Mouse (Mus musculus) testis, adult 2 months (tissue): ENCODE measurements around the gene Zbtb17. TPM values are rescaled to one million over a fixed set of nuclear protein-coding genes. Genes with fewer than 3 reads are reported as not detected.

Source experiments
- H3K27ac ChIP-seq: fragments of 200-500 bp; 2 replicates; pipeline ENCODE4 v1.5.1; 2012; ENCODE audit warnings: low read depth, low read length; ENCODE audit not compliant: control insufficient read depth, insufficient read depth
- H3K27me3 ChIP-seq: fragments of 200-500 bp; 2 replicates; pipeline ENCODE4 v1.6.1; 2012; ENCODE audit warnings: mild to moderate bottlenecking, low read length, moderate library complexity; ENCODE audit not compliant: control insufficient read depth, insufficient read depth
- H3K36me3 ChIP-seq: fragments of 200-500 bp; 2 replicates; pipeline ENCODE4 v1.6.1; 2012; ENCODE audit warnings: mild to moderate bottlenecking, low read length; ENCODE audit not compliant: control insufficient read depth, insufficient read depth
- H3K4me1 ChIP-seq: fragments of 200-500 bp; 2 replicates; pipeline ENCODE4 v1.6.1; 2012; ENCODE audit warnings: low read length; ENCODE audit not compliant: control insufficient read depth, insufficient read depth
- H3K4me3 ChIP-seq: fragments of 200-500 bp; 2 replicates; pipeline ENCODE4 v1.5.1; 2012; ENCODE audit warnings: low read depth, mild to moderate bottlenecking, low read length, moderate library complexity, mixed read lengths; ENCODE audit not compliant: control insufficient read depth
- CTCF ChIP-seq: fragments of 200-500 bp; IDR thresholded peaks from 2 replicates; pipeline ENCODE4 v1.5.1; 2012; ENCODE audit warnings: low read depth, mild to moderate bottlenecking, inconsistent platforms, low read length, moderate library complexity; ENCODE audit not compliant: control insufficient read depth, insufficient read depth, insufficient replicate concordance
- POLR2A ChIP-seq: fragments of 200-500 bp; IDR thresholded peaks from 2 replicates; pipeline ENCODE4 v1.6.1; 2012; ENCODE audit warnings: low read depth, mild to moderate bottlenecking, inconsistent platforms, low read length, moderate library complexity; ENCODE audit not compliant: control insufficient read depth
- polyA plus RNA-seq: library from polyadenylated mRNA; depleted of rRNA; stranded (reverse); fragments of >200 nt; gene quantifications from 2 replicates; pipeline ENCODE4 v1.2.3, GENCODE M21; 2012

Gene Zbtb17
- polyA plus RNA-seq, 1 experiment: 24.6 TPM

DNA sequence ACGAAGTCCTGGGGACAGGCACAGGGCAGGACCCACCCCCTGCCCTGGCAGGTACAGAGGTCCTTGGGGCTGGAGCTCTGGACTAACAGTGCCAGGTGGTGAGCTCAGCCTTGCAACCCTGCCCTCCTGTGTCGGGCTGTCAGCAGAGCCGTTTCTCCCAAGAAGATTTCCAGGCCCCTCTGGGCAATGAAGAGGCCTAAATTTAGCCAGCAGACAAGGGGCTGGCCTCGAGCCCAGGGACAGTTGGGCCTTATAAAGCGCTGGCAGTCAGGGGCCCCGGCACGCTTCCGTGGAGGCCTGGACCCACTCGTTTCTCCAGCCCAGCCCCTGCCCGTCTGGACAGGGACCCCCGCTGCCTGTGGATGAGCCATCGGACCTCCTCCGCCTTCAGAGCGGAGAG lies 23.0 kb upstream of the Zbtb17 start:
- no peaks in the 10 kb centered on the region for H3K27me3 ChIP-seq
- peaks cover 33% of the 10 kb centered on the region for H3K4me1 ChIP-seq
- 0 out of 2 replicates have a peak overlapping the region, but pooled peaks have one; percentile 2 for H3K27ac ChIP-seq
- TF ChIP-seq CTCF (no peak), POLR2A (no peak)
- no peaks in the 10 kb centered on the region for H3K36me3 ChIP-seq
- peak overlapping the region; percentile 71 for H3K4me3 ChIP-seq

DNA sequence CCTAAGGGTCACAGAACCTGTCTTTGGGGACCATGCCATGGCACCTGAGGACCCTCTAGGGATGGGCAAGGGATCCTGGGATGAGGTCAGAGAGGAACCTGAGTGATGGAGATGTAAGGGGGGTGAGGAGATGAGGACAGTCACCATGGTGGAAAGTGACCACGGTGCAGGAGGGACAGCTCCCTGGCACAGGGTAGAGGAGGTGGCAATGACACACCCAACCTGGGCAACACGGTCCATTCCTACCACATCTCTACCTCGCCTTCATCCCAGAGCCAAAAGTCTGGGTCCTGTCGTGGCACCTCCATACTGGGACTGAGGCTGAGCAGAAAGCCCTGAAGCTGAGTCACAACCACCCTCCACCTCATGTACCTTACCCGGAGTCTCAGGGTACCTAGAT lies 21.6 kb upstream of the Zbtb17 start:
- TF ChIP-seq CTCF (no peak), POLR2A (no peak)
- Histone ChIP-seq H3K4me1 (peaks cover 33% of the 10 kb centered on the region), H3K4me3 (peak overlapping the region; percentile 71), H3K27ac (peak overlapping the region; percentile 38; the same call in 1 of the 2 replicates), H3K27me3 (no peaks in the 10 kb centered on the region), H3K36me3 (no peaks in the 10 kb centered on the region)

DNA sequence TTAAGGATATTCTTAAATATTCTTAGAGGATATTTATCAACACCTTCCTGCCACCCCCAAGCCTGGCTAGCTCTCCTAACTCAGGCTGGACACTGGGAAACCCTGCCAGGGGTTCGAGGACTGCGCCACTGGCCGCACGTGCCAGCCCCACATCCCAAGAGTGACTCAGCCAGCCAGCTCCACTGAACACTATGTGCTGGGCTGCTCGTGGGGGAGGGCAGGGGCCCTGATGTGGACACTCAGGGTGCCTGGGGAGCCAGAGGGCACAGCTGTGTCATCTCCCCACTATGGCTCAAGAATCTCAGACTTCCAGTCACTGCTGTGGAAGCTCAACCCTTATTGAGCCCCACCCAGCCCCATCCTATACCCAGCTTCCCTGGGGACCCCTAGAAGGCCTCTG lies 21.2 kb upstream of the Zbtb17 start:
- H3K27me3 ChIP-seq: no peaks in the 10 kb centered on the region
- no peak overlapping the region for H3K4me3 ChIP-seq
- no peak overlapping the region for H3K27ac ChIP-seq
- TF ChIP-seq POLR2A: no peak
- no peak for TF ChIP-seq CTCF
- peaks cover 33% of the 10 kb centered on the region for H3K4me1 ChIP-seq
- H3K36me3 ChIP-seq: no peaks in the 10 kb centered on the region

DNA sequence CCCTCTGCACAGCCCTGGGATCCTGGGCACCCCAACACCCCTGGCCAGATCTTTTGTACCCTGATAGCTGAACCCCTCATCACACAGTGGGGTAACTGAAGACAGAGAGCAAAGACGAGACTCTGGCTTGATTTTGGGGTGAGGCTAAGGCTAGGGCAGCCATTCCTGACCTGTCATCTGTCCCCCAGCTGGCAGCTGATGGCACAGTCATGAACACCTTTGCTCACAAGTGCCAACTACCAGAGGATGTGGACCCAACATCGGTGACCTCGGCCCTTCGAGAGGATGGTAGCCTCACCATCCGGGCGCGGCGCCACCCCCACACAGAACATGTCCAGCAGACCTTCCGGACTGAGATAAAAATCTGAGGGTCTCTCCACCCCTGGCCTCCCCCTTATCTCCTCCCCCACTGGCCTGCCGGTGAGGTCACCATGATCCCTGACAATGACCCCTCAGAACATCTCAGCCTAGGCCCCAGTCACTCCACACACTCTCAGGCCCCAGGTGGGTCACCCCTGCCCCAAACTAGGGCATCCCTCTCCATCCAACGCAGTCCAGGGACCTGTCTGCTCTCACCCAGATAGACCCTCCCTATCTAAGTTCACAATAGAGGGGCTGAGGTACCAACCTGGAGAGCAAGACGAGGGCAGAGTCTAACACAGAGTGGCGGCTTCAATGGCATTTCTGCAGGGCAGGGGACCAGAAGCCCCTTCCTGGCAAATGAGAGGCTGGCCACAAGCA lies 20.6 kb upstream of the Zbtb17 start:
- Histone ChIP-seq H3K4me3 (no peak overlapping the region), H3K27me3 (no peaks in the 10 kb centered on the region), H3K4me1 (peaks cover 33% of the 10 kb centered on the region), H3K36me3 (no peaks in the 10 kb centered on the region), H3K27ac (no peak overlapping the region)
- TF ChIP-seq POLR2A: no peak
- TF ChIP-seq CTCF: no peak

DNA sequence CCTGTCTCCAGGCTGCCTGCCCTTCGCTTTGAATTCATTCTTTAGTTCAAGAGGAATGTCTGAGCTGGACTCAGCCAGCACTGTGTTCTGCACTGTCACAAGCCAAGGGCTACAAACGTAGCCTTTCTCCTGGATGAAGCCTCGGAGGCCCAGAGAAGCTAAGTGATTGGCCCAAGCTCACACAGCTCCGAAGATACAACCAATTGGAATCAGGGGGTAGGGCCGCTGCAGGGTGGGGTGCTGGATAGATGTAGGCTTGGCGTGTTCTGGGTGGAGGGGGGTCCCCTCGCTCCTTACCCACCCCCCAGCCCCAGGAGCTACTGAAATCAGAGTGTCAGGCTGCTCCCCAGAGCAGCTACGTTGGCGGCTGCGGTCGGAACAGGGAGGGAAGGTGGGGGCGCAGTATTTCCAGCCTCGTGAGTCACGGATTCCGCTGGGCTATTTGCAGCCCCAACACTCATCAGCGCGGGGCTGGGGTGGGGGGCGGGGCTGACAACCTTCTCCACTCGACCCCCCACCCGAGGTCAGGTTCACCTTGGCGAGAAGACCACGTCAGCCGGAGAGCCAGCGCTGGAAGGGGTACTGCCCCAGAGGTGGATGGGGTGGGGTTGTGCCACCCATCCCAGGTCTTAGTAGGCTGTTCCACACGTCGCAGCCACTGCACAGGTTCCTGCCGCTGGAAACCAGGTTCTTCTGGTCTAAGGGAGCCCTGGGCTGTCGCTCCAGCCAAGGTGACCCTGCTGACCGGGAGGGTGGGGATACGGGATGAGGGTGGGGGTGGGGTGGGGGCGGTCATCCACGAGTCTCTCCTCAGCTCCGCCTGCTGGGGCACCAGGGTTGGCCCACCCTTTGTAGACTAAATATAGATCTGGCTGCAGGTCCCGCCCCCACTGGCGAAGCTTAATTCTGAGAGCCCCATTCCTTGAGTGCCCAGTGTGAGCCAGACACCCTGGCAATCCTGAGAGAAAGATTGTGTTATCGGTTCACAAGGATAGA lies 18.7 kb upstream of the Zbtb17 start:
- Histone ChIP-seq H3K27ac (no peak overlapping the region), H3K27me3 (no peaks in the 10 kb centered on the region), H3K4me3 (peak overlapping the region; percentile 10; the same call in 1 of the 2 replicates), H3K36me3 (no peaks in the 10 kb centered on the region), H3K4me1 (peaks cover 28% of the 10 kb centered on the region)
- TF ChIP-seq CTCF: no peak
- TF ChIP-seq POLR2A: no peak

DNA sequence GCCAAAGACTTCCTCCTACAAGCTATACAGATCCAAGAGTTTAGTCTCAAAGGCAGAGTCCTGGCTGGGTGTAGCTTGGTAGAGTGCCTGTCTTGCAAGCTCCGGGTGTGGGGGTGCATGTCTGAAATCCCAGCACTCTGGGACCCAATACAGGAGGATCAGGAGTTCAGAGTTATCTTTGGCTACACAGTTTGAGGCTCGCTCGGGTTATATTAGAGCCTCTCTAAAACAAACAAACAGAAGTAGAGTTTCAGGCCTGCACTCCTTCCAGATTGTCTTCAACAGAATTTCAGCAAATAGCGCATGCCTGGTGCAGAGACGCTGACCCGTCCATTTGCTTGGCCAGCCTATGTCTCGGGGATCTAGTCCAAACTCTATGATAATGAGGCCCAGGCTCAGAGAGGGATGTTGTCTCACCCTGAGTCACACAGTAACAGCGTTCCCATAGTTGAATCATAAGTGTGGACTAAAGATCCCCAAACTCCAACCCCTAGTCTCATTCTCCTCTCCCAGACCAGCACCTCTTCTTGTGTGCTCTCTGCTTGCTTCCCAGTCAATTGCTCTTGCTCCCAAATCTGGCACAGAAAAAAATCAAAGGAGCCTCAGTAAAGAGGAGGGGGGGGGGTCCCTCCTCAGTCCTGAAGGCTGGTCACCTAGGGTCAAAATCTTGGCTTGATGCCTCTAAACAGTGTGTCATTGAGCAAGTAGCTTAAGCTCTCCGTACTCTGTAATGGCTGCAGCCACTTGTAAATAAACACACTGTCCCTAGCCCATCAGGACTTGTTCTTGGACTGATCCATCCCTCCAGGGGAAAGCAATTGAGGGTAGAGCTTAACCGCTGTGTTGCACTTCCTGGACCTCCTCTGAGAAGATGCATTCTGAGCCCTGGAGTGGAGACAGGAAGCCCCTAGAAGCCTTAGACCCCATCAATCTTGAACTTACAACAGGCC lies 17.4 kb upstream of the Zbtb17 start:
- peak overlapping the region; percentile 61 for H3K27ac ChIP-seq
- no peaks in the 10 kb centered on the region for H3K27me3 ChIP-seq
- no peaks in the 10 kb centered on the region for H3K36me3 ChIP-seq
- no peak overlapping the region for H3K4me3 ChIP-seq
- TF ChIP-seq POLR2A (no peak), CTCF (no peak)
- H3K4me1 ChIP-seq: peaks cover 15% of the 10 kb centered on the region

DNA sequence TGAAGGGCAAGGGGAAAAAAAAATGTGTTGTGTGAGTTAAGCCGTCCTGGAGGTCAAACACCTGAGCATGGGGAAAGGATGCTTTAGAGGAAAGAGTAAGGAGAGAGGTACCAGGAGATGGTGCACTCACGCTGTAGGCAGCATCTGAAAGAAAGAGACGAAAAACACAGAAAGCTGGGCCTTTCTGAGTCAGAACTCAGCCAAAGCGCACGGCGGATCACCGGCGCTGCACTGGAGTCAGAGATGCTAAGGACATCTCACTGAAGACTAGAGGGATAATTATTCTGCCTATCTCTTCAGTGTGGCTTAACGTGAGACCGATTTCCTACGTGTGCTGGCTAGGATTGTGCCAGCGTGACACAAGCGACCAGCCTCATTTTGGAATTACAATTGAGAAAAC lies 16.5 kb upstream of the Zbtb17 start:
- no peaks in the 10 kb centered on the region for H3K27me3 ChIP-seq
- H3K4me1 ChIP-seq: peaks cover 10% of the 10 kb centered on the region
- no peak overlapping the region for H3K27ac ChIP-seq
- H3K4me3 ChIP-seq: no peak overlapping the region
- no peak for TF ChIP-seq POLR2A
- no peak for TF ChIP-seq CTCF
- no peaks in the 10 kb centered on the region for H3K36me3 ChIP-seq
